Mouse (Mus musculus) cortical plate, adult 2 months (tissue): ENCODE data around the gene Rnf115.

ENCODE experiments used
- CTCF ChIP-seq: fragments of 200-500 bp; IDR thresholded peaks from 2 replicates; pipeline ENCODE4 v1.5.1; 2011; ENCODE audit warnings: mild to moderate bottlenecking, control low read depth, low read length; ENCODE audit not compliant: insufficient read depth; ENCODE audit errors: extremely low read depth
- POLR2A ChIP-seq: fragments of 200-500 bp; IDR thresholded peaks from 2 replicates; pipeline ENCODE4 v1.6.1; 2011; ENCODE audit warnings: mild to moderate bottlenecking, low read length, control low read depth; ENCODE audit not compliant: insufficient read depth; ENCODE audit errors: extremely low read depth

DNA sequence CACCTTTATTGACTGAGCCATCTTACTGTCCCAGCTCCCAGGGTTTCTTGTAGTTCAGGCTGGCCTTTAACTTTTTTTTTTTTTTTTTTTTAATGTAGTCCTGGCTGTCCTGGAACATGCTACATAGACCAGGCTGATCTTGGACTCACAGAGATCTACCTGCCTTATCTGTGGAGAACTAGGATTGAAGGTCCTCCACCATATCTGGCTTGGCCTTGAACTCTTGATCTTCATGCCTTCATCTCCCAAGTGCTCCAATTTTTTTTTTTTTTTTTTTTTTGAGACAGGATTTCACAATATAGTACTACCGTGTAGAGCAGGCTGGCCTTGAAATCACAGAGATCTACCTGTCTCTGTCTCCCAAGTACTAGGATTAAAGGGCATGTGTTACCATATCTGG lies 33.9 kb upstream of the Rnf115 start:
- no peak for TF ChIP-seq CTCF
- no peak for TF ChIP-seq POLR2A
